Mouse (Mus musculus) gastrocnemius, postnatal 36 days (tissue): Measurements from ENCODE around the gene Carmil1. TPM values are rescaled to one million over a fixed set of nuclear protein-coding genes. Genes with fewer than 3 reads are reported as not detected.

ENCODE experiments used
- DNase-seq, 2 experiments: peaks; one replicate each; pipeline ENCODE4 v3.0.0; 2022
- intact Hi-C: fragments of 180-260 bp; cut with DNase I; formaldehyde crosslinking; loops from one replicate; pipeline ENCODE4 v1.15.1; 2025
- total RNA-seq, 2 experiments: library from RNA; stranded (reverse); gene quantifications; 2 replicates each; pipeline ENCODE4 v1.2.3; 2021

Gene Carmil1
- total RNA-seq, 2 experiments from 2014 or later: 1.5 to 2.8 TPM

- intact Hi-C loops: no loop called here
- no peak for DNase-seq
Measured at GRCm38 (mm10) chr13:24263560-24263959, 17.0 kb downstream of the Carmil1 start.

- intact Hi-C loops: no loop called here
- no peak for DNase-seq
Measured at GRCm38 (mm10) chr13:24260751-24261591, 19.6 kb downstream of the Carmil1 start.

- no peak for DNase-seq
- intact Hi-C loops: no loop called here
Measured at GRCm38 (mm10) chr13:24257809-24258208, 22.8 kb downstream of the Carmil1 start.

- DNase-seq: peak in 1 of 2 experiments; percentile 26
- intact Hi-C loops: no loop called here
Measured at GRCm38 (mm10) chr13:24253989-24254388, 26.6 kb downstream of the Carmil1 start.

- intact Hi-C loops: no loop called here
Measured at GRCm38 (mm10) chr13:24253551-24253950, 27.0 kb downstream of the Carmil1 start.

GRCm38 (mm10) chr13:24251236-24251635 lies 29.4 kb downstream of the Carmil1 start:
- intact Hi-C loops: no loop called here
- no peak for DNase-seq

More at GRCm38 (mm10) chr13:24253551-24253950, 27.0 kb downstream of the Carmil1 start:
- DNase-seq: no peak

- intact Hi-C loops: no loop called here
- DNase-seq: no peak
Measured at GRCm38 (mm10) chr13:24247928-24248327, 32.7 kb downstream of the Carmil1 start.

GRCm38 (mm10) chr13:24247441-24247840 lies 33.2 kb downstream of the Carmil1 start:
- no peak for DNase-seq
- intact Hi-C loops: no loop called here

- no peak for DNase-seq
- intact Hi-C loops: no loop called here
Measured at GRCm38 (mm10) chr13:24246266-24246665, 34.3 kb downstream of the Carmil1 start.

- intact Hi-C loops: no loop called here
- DNase-seq: no peak
Measured at GRCm38 (mm10) chr13:24244613-24245012, 36.0 kb downstream of the Carmil1 start.

- no peak for DNase-seq
- intact Hi-C loops: no loop called here
Measured at GRCm38 (mm10) chr13:24243964-24244363, 36.6 kb downstream of the Carmil1 start.

- intact Hi-C loops: no loop called here
- DNase-seq: no peak
Measured at GRCm38 (mm10) chr13:24242429-24243106, 38.0 kb downstream of the Carmil1 start.

GRCm38 (mm10) chr13:24241201-24241600 lies 39.4 kb downstream of the Carmil1 start:
- DNase-seq: no peak
- intact Hi-C loops: no loop called here

GRCm38 (mm10) chr13:24240430-24240829 lies 40.2 kb downstream of the Carmil1 start:
- intact Hi-C loops: no loop called here

GRCm38 (mm10) chr13:24238456-24239120 lies 42.0 kb downstream of the Carmil1 start:
- no peak for DNase-seq
- intact Hi-C loops: no loop called here

More at GRCm38 (mm10) chr13:24240430-24240829, 40.2 kb downstream of the Carmil1 start:
- DNase-seq: no peak

GRCm38 (mm10) chr13:24236736-24237135 lies 43.9 kb downstream of the Carmil1 start:
- intact Hi-C loops: no loop called here
- no peak for DNase-seq

- no peak for DNase-seq
- intact Hi-C loops: no loop called here
Measured at GRCm38 (mm10) chr13:24232750-24233149, 47.8 kb downstream of the Carmil1 start.

GRCm38 (mm10) chr13:24231746-24232483 lies 48.7 kb downstream of the Carmil1 start:
- no peak for DNase-seq
- intact Hi-C loops: no loop called here

GRCm38 (mm10) chr13:24231146-24231545 lies 49.4 kb downstream of the Carmil1 start:
- intact Hi-C loops: no loop called here
- DNase-seq: no peak

- intact Hi-C loops: no loop called here
- no peak for DNase-seq
Measured at GRCm38 (mm10) chr13:24230541-24231095, 50.0 kb downstream of the Carmil1 start.
